Mouse (Mus musculus): ENCODE measurements around the gene Nr2f1.

DNA sequence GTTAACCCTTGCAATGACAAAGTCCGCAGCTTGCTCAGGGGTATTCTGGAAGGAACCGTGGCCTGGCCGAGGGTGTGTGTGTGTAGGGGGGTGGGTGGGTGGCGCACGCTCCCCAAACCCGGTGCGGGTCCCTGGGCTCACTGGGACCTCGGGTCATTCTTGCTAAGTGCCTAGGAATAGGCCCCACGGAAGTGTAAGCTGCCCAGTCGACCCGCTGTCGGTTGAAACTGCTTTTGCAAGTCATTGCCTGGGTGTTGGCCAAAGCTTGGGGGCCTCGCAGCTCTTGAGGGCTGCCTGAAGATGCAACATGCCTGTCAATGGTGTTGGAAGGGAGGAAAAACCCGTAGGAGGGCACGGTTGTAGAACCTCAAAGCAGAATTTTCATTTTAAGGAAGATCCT, 12.6 kb upstream of the Nr2f1 start:
- TF ChIP-seq CTCF (IDR thresholded peaks at IDR 0.05; ENCODE audit: borderline replicate concordance, control insufficient read depth, extremely low read depth, insufficient read depth, low read length, poor library complexity) (no peak), POLR2A (IDR thresholded peaks at IDR 0.05; ENCODE audit: control insufficient read depth, extremely low read depth, insufficient read depth, low read length, poor library complexity) (no peak)

All from thymus, adult 2 months (tissue).